Mouse (Mus musculus): Measurements from ENCODE around the gene Ptprs. TPM values are rescaled to one million over a fixed set of nuclear protein-coding genes. Genes with fewer than 3 reads are reported as not detected.

Gene Ptprs
- total RNA-seq, 2 experiments from 2014 or later, result 30.8 to 38.3 TPM

DNA sequence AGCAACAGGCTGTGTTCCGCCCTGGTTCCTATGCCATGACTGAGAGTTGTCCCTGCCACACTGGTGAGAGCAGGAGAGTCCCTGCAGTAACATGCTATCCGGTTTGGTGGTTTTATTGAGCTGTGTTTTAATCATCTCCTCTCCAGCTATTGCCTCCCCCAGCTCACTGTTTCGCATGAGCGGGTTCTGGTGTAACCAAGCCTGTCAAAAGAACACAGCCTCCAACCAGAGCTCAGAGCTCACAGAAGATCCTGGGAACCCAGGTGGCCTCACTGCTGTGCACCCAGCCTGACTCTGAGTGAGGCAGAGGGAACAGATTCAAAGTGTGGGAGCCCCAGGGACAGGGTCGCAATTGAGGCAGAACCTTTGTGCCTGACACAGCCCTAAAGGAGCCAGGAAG is 95.1 kb downstream of the Ptprs start:
- no peak for DNase-seq (ENCODE audit: low spot score)

DNA sequence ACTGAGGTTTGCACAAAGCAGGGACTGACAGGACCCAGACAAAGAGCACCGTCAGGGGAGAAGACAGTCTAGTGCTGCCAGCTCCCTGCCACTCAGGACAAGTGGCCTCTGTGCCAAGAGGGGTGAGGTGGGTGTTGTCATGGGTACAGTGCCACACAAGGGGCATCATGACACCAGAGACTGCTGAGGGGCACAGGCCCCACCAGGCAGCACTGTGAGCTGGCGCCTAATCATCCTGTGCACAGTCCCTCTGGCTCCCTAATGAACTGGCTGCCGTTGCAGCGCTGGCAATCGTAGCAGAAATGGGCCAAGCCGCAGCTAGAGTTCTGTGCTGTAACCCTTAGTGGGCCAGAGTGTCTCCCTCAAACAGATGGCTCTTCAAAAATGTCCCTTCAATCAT is 96.0 kb downstream of the Ptprs start:
- DNase-seq (ENCODE audit: low spot score), result no peak

DNA sequence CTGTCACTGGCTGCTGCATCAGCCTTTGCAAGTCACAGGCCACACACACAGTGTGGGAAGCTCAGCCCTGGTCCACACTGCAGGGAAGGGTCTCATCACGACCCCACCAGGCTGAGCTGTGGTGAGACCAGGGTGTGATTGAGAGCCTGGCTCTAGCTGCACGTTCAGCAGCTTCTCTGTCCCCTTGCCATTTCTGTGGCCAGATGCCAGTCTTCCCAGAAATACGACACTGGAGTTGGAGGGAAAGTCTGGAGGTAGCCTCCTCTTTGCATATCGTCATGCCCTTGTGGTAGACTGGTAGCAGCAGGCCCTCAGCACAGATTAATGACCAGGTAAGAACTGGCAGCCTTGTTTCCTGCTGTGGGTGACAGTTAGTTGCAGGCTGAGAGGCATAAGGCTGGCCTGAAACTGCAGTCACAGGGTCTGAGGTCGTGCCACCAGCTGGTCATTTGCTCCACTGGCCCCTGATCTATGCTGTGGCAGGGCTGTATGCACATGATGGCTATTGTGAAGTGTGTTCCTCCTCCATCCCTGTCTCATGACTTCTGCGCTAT is 96.9 kb downstream of the Ptprs start:
- DNase-seq (ENCODE audit: low spot score), result no peak

DNA sequence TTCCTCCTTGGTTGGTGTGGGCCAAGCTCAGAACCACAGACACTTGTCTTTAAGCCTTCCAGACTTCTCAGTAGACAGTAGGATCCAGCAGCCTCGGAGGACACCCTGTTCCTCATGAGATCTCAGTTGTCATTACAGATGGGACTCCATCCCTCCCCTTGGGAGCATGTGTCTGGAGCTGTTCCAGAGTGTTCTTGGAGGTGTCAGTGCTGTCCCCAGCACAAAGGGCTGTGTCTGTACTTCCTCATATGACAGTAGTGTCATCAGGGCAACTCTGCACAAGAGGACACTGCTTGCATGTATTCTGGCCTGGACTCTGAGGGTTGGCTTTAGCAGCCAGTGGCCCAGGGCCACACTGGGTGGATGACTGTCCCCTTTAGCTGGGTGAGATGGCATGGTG is 101.4 kb downstream of the Ptprs start:
- peak; percentile 82 for DNase-seq (ENCODE audit: low spot score)

DNA sequence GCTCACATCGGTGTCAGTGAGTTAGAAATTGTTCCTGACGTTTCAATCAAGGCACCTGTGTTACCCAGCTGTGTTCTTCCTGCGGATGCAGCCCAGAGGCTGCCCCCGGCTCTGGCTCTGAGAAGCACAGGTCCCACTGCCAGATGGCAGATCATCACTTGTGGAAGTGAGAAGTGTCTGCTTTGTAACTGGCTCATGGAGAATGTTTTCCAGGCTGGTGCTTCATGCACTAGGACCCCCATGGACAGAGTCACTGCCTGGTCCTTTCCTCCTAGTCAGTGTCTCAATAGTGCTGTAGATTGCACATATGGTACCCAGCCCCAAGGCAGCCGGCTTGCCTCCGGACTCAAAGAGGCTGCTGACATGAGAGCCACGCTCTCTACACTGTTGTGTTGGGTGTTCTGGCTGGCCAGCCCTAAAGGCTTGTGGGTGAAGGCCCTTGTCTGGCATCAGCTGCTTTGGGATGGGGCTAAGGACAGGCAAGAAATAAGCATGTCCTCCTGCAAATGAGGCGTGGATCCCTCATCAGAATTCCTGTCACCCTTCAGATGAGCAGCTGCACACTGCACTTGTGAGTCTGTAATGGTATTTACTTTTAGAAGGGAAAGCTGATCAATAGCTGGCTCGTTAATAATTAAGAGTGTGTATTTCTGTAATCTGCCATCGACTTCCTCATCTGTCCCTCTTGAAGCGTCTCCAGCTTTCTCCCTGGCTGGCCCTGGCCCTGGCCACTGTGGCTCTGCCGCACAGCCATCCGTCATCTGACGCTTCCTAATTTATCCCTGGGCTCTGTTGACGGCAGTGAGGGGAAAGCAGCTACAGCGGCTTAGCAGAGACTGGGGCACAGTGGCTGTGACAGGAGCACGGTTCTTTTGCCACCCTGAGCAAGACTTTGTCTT is 102.9 kb downstream of the Ptprs start:
- DNase-seq (ENCODE audit: low spot score), result peak; percentile 65

DNA sequence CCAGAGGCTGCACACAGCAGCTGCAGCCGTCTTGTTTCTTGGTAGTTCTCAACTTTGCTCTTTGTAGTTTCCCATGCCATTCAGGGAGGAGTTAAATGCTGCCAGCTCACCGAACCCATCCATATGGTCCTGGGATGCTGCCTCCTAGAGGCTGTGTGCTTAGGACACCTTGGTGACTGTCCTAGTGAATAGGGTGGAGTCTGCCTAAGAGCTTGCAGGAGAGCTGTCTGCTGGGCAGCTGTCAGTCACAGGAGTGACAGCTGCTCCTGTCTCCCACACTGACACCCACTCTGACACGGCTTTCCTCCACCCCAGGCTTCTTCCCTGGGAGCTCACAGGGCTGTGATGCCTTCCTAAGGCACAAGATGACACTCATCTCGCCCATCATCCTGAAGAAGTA is 104.2 kb downstream of the Ptprs start:
- DNase-seq (ENCODE audit: low spot score), result no peak

DNA sequence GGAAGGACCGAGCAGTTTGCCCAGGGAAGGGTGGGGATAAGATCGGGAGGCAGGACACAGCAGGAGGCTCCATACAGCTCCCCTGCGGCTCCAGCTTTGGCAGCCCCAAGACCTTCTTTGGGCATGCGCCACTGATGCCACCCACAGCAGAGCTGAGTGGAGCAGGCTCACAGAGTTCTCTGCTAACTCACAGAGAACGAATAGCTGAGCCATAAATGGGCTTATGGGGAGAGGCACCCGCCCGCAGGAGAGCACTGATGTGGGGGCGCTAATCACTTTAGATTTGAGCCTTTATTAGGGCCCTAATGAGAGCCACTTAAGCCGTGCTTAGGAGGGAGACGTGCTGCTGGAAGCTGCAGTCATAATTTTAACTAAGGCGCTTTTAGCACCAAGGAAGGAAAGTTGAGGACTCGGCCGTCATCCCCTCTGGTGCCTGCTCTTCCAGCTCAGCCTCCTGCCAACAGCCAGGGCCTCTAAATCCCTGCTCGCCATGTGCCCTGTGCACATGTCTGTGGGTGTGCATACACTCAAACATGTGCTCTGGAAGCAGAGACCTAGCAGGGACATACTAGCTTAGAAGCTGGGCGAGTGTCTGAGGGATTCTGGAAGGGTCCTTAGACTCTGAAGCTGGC is 105.1 kb downstream of the Ptprs start:
- DNase-seq (ENCODE audit: low spot score), result no peak

- DNase-seq (ENCODE audit: low spot score), result no peak
Measured at GRCm38 (mm10) chr17:56370090-56370489, 106.2 kb downstream of the Ptprs start.

DNA sequence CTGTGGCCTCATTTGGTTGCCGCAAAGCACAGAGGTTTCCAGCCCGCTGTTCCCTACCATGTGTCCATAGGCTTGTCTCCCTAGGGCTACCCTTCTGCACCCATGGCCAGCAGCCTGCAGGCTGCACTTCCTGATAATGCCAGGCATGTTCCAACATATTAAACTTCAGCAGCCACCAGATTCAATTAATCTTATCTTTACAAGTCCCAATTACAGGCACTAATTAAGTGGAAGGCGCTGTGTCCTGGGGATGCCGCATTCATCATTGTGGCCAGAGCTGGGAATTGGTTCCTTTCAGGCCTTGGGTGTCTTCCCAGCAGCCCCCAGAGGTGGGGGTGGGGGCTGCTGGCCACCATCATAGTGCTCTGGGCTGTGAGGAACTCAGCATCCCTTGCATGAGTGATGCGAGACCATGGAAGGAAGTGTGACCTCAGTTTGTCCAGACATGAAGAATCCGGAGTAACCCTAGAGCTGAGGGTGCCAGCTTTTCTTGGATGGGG is 107.9 kb downstream of the Ptprs start:
- no peak for DNase-seq (ENCODE audit: low spot score)

- DNase-seq (ENCODE audit: low spot score), result no peak
Measured at GRCm38 (mm10) chr17:56365791-56366673, 110.3 kb downstream of the Ptprs start.

Small RNA genes lying within 50 kb of the gene (microRNA-seq; reads per million reads assigned to microRNA genes)
- not detected for gene Mir6977

Other genes with a start within 250 kb of the Ptprs start
- gene Fem1a, start 219.7 kb downstream of the Ptprs start, total RNA-seq (2021), result 100 to 1,000 TPM; 157 to 172 TPM
- gene Ticam1, start 199.7 kb downstream of the Ptprs start, total RNA-seq (2021), result 1 to 10 TPM; 2.0 to 2.5 TPM
- 10 to 100 TPM; 32.4 to 50.3 TPM for gene Plin3, start 183.6 kb downstream of the Ptprs start, total RNA-seq (2021)
- gene Arrdc5, start 176.2 kb downstream of the Ptprs start, total RNA-seq (2021), result not detected
- gene Uhrf1, start 173.2 kb downstream of the Ptprs start, total RNA-seq (2021), result under 1 TPM; 0.19 to 0.23 TPM
- gene Kdm4b, start 150.4 kb downstream of the Ptprs start, total RNA-seq (2021), result 10 to 100 TPM; 20.1 to 23.1 TPM
- gene Znrf4, start 35.9 kb upstream of the Ptprs start, total RNA-seq (2021), result not detected
- under 1 TPM; 0.28 to 0.84 TPM for gene Gm20219, start 77.9 kb upstream of the Ptprs start, total RNA-seq (2021)
- gene Safb2, start 108.1 kb upstream of the Ptprs start, total RNA-seq (2021), result 10 to 100 TPM; 28.5 to 30.1 TPM
- 10 to 100 TPM; 39.2 to 49.7 TPM for gene Safb, start 108.3 kb upstream of the Ptprs start, total RNA-seq (2021)
- 100 to 1,000 TPM; 137 to 141 TPM for gene 2410015M20Rik, start 133.3 kb upstream of the Ptprs start, total RNA-seq (2021)
- gene Rpl36, start 136.9 kb upstream of the Ptprs start, total RNA-seq (2021), result 100 to 1,000 TPM; 632 to 662 TPM
- gene Lonp1, start 150.4 kb upstream of the Ptprs start, total RNA-seq (2021), result 10 to 100 TPM; 64.9 to 65.8 TPM
- gene Catsperd, start 151.7 kb upstream of the Ptprs start, total RNA-seq (2021), result under 1 TPM in 1 of 2 experiments, not detected in 1; 0.16 TPM
- gene Ranbp3, start 196.8 kb upstream of the Ptprs start, total RNA-seq (2021), result 10 to 100 TPM; 36.1 to 39.6 TPM
- 100 to 1,000 TPM; 420 to 445 TPM for gene Ndufa11, start 241.3 kb upstream of the Ptprs start, total RNA-seq (2021)
- gene Vmac, start 241.5 kb upstream of the Ptprs start, total RNA-seq (2021), result 1 to 10 TPM; 2.0 to 2.1 TPM

All from gastrocnemius, adult 18-20 months (tissue).